In the genomic region with DNA sequence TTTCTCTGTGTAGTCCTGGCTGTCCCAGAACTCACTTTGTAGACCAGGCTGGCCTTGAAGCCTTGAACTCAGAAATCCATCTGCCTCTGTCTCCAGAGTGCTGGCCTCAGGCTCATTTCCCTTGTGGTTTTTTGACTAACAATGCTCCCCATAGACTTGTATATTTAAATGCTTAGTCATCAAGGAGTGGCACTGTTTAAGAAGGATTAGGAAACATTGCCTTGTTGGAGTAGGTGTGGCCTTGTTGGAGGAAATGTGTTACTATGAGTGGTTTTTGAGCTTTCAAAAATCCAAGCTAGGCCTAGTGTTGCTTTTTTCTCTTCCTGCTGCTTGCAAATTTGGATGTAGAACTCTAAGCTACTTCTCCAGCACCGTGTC, we compare ENCODE assay signal across 20 mouse cellular contexts.
"Had no signal": no experiment of that assay in that cellular context is flagged by ENCODE, and none has a peak within 500 bp of the region (broad histone marks: within the 10 kb centered on the region; RNA-seq: fewer than 3 reads in every experiment).

No protein-coding gene starts in this region.

- H3K9ac ChIP-seq: heart, embryonic 12.5 days; hindbrain, embryonic 13.5 days; intestine, embryonic 15.5 days; limb, embryonic 12.5 days; liver, embryonic 13.5 days; liver, embryonic 15.5 days had no signal

- H3K4me3 ChIP-seq: gastrocnemius, adult 2 months; heart, embryonic 10.5 days; heart, embryonic 12.5 days; hindbrain, embryonic 10.5 days; hindbrain, embryonic 13.5 days; intestine, embryonic 15.5 days; left cerebral cortex, adult 2 months; limb, embryonic 10.5 days; limb, embryonic 12.5 days; liver, embryonic 13.5 days; liver, embryonic 15.5 days had no signal

- DNase-seq: gastrocnemius, adult 2 months; heart, adult 18-20 months; heart, postnatal 10 days; heart, postnatal 4 days; kidney, adult 18-20 months; kidney, adult 8-10 months; layer of hippocampus, adult 9-11 months; layer of hippocampus, postnatal 36 days; liver; liver, embryonic 13.5 days had no signal

- H3K27ac ChIP-seq: gastrocnemius, adult 2 months; heart, embryonic 10.5 days; hindbrain, embryonic 10.5 days; hindbrain, embryonic 13.5 days; intestine, embryonic 15.5 days; left cerebral cortex, adult 2 months; limb, embryonic 10.5 days; limb, embryonic 12.5 days; liver, embryonic 13.5 days; liver, embryonic 15.5 days had no signal

- H3K4me1 ChIP-seq: heart, embryonic 10.5 days; heart, embryonic 12.5 days; hindbrain, embryonic 13.5 days; intestine, embryonic 15.5 days; limb, embryonic 10.5 days; limb, embryonic 12.5 days; liver, embryonic 13.5 days; liver, embryonic 15.5 days had no signal

- H3K9me3 ChIP-seq: heart, embryonic 10.5 days; heart, embryonic 12.5 days; hindbrain, embryonic 10.5 days; hindbrain, embryonic 13.5 days; intestine, embryonic 15.5 days; limb, embryonic 10.5 days; limb, embryonic 12.5 days; liver, embryonic 13.5 days; liver, embryonic 15.5 days had no signal

- H3K4me2 ChIP-seq: heart, embryonic 12.5 days; hindbrain, embryonic 13.5 days; intestine, embryonic 15.5 days; limb, embryonic 12.5 days; liver, embryonic 11.5 days; liver, embryonic 13.5 days; liver, embryonic 15.5 days had no signal

- H3K36me3 ChIP-seq: heart, embryonic 10.5 days; heart, embryonic 12.5 days; hindbrain, embryonic 10.5 days; hindbrain, embryonic 13.5 days; intestine, embryonic 15.5 days; limb, embryonic 10.5 days; limb, embryonic 12.5 days; liver, embryonic 13.5 days; liver, embryonic 15.5 days had no signal

- H3K27me3 ChIP-seq: heart, embryonic 12.5 days; hindbrain, embryonic 13.5 days; intestine, embryonic 15.5 days; limb, embryonic 12.5 days; liver, embryonic 13.5 days; liver, embryonic 15.5 days had no signal
